ENCODE assay signal across 10 mouse cellular contexts in the genomic region with DNA sequence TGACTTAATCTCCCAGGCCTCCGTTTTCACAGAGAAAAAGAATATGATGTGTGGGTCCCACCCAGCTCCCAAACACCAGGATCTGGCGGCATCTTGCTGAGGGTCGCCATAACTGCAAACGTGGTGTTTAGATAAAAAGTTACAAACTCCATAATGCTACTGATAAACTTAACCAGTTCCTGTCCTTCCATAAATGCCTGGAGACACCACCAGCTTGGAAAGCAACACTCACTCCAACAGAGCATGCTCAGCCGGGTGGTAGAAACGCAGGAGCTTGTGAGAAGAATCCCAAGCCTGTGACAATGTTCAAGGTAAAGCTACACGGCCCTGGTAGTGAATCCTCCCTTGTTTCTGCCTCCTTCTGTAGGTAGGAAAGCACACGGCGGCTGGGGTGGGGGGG.
"Had no signal": no experiment of that assay in that cellular context is flagged by ENCODE, and none has a peak within 500 bp of the region (broad histone marks: within the 10 kb centered on the region; RNA-seq: fewer than 3 reads in every experiment).

No protein-coding gene starts in this region.

- H3K4me2 ChIP-seq: limb, embryonic 15.5 days; liver, embryonic 12.5 days; lung, embryonic 14.5 days; midbrain, embryonic 15.5 days had no signal

- H3K27ac ChIP-seq: limb, embryonic 15.5 days; liver, embryonic 12.5 days; midbrain, embryonic 10.5 days; midbrain, embryonic 15.5 days had no signal

- H3K36me3 ChIP-seq: limb, embryonic 15.5 days; liver, embryonic 12.5 days; midbrain, embryonic 10.5 days; midbrain, embryonic 15.5 days had no signal

- H3K4me3 ChIP-seq: limb, embryonic 15.5 days; liver, embryonic 12.5 days; midbrain, embryonic 10.5 days; midbrain, embryonic 15.5 days had no signal

- DNase-seq: kidney, postnatal 25 days; lung, postnatal 10 days; lung, postnatal 4 days; thymus, adult 18-20 months; thymus, postnatal 14 days had no signal

- ATAC-seq: midbrain, embryonic 15.5 days had no signal

- H3K27me3 ChIP-seq: limb, embryonic 15.5 days; liver, embryonic 12.5 days; midbrain, embryonic 15.5 days had no signal

- H3K9me3 ChIP-seq: limb, embryonic 15.5 days; liver, embryonic 12.5 days; midbrain, embryonic 10.5 days; midbrain, embryonic 15.5 days had no signal

- H3K9ac ChIP-seq: limb, embryonic 15.5 days; liver, embryonic 12.5 days; lung, embryonic 14.5 days; midbrain, embryonic 15.5 days had no signal
